Mouse (Mus musculus) forebrain, embryonic 11.5 days (tissue): ENCODE data around the gene Bcl11b. TPM values are rescaled to one million over a fixed set of nuclear protein-coding genes. Genes with fewer than 3 reads are reported as not detected.
A peak's percentile ranks its signal among the peaks of the same experiment; 100 is the strongest.

Experiments used
- ATAC-seq: fragments of 200-750 bp; cut with Nextera tagmentation; replicated peaks from 2 replicates; pipeline ENCODE4 v1.8.0; 2017; ENCODE audit warnings: moderate TSS enrichment; ENCODE audit not compliant: low FRiP score
- DNase-seq: peaks from one replicate; pipeline ENCODE4 v3.0.0-alpha.2; 2017; ENCODE audit warnings: low spot score
- H3K27ac ChIP-seq: fragments of 300-500 bp; sonication (generic); 2 replicates; pipeline ENCODE4 v1.5.1; 2014; ENCODE audit warnings: low read depth, low read length
- H3K27me3 ChIP-seq: fragments of 300-500 bp; sonication (generic); 2 replicates; pipeline ENCODE4 v1.6.1; 2014; ENCODE audit warnings: mild to moderate bottlenecking, low read length, mixed read lengths; ENCODE audit not compliant: control insufficient read depth, insufficient read depth
- H3K36me3 ChIP-seq: fragments of 300-500 bp; sonication (generic); 2 replicates; pipeline ENCODE4 v1.6.1; 2014; ENCODE audit warnings: mild to moderate bottlenecking, low read length, moderate library complexity, mixed read lengths; ENCODE audit not compliant: control insufficient read depth, insufficient read depth
- H3K4me1 ChIP-seq: fragments of 300-500 bp; sonication (generic); replicated peaks from 2 replicates; pipeline ENCODE4 v1.6.1; 2014; ENCODE audit warnings: low read length, mixed read lengths; ENCODE audit not compliant: control insufficient read depth, insufficient read depth
- H3K4me2 ChIP-seq: fragments of 300-500 bp; sonication (generic); 2 replicates; pipeline ENCODE4 v1.6.1; 2014; ENCODE audit warnings: low read depth, mild to moderate bottlenecking, low read length, moderate library complexity, mixed read lengths; ENCODE audit not compliant: severe bottlenecking
- H3K4me3 ChIP-seq: fragments of 300-500 bp; sonication (generic); 2 replicates; pipeline ENCODE4 v1.5.1; 2014; ENCODE audit warnings: low read depth, low read length
- H3K9ac ChIP-seq: fragments of 300-500 bp; sonication (generic); 2 replicates; pipeline ENCODE4 v1.6.1; 2014; ENCODE audit warnings: low read length
- H3K9me3 ChIP-seq: fragments of 300-500 bp; sonication (generic); 2 replicates; pipeline ENCODE4 v1.6.1; 2016; ENCODE audit warnings: low read length, mixed read lengths; ENCODE audit not compliant: control insufficient read depth
- WGBS: fragments of 180-500 bp; shearing (Covaris S2); extraction: QIAGEN DNeasy Blood & Tissue Kit; methylation state at CpG from one replicate; pipeline ENCODE4 v1.1.7; 2014; 5-methylcytosine and 5-hydroxymethylcytosine counted together
- polyA plus RNA-seq: library from polyadenylated mRNA; unstranded; fragments of >200 nt; fragmentation: Nextera tagmentation; extraction: Ambion mirVana; gene quantifications from 2 replicates; pipeline ENCODE4 v1.2.1, GENCODE M21; 2014

Gene Bcl11b
- polyA plus RNA-seq, 1 experiment from 2014 or later, result 19.4 TPM

DNA sequence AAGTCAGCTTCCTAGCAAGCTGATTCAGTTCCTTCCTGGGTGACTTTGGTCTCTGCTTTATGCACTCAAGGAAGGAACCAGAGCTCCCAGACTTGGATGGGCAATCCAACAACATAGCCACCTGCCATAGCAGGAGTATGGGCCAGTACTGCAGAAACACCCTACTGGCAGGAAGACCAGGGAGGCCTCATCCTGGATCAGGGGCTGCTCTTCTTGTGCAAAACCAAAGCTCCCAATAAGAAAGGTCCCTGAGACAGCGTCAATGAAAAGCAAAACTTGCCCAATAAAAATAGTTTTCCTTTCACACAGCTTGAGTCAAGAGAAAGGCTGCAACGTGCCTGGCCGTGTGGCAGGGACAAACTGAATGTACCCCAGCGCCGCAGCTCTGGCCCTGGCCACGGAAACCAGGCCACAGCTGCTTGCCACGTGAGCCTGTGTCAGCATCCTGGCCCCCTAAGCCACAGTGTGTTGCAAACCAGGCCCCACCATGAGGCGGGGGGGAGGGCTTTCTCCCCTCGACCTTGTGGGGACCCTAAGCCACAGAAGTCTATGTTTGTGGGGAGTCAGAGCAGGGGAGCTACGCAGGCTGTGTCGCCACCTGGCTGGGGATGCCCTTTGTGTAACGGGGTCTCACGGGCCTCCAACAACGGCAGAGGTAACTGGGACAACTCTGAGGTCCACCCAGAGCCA is 38.9 kb downstream of the Bcl11b start:
- no peak for DNase-seq
- no peak for ATAC-seq
- Histone ChIP-seq H3K27me3 (no peaks in the 10 kb centered on the region), H3K9ac (no peak overlapping the region), H3K4me2 (no peak overlapping the region), H3K9me3 (no peaks in the 10 kb centered on the region), H3K36me3 (no peaks in the 10 kb centered on the region), H3K27ac (no peak overlapping the region), H3K4me3 (no peak overlapping the region), H3K4me1 (peaks cover 31% of the 10 kb centered on the region)
- 76% methylated on average over 14 of the region's 14 CpGs for WGBS

DNA sequence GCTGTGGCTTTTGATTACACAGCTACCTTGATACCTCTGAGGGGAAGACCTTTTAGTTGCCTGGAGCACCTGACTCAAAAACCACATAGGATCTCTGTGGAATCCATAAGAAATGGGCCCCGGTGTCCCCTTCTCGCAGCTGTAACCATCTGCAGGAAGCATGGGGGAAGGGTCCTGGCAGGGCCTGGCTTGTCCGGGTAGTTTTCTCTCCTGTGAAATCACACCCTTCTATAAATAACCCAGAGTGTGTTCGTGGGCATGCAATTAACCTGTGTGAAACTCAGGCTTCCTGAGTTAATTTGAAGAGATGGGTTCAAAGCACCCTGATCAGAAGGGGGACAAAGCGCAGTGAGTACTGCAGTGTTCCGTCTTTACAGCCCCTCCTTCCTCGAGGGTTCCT is 40.5 kb downstream of the Bcl11b start:
- 54% methylated on average over 7 of the region's 7 CpGs for WGBS
- no peaks in the 10 kb centered on the region for H3K9me3 ChIP-seq
- H3K9ac ChIP-seq, result no peak overlapping the region
- H3K4me1 ChIP-seq, result peaks cover 25% of the 10 kb centered on the region
- DNase-seq (no peak), ATAC-seq (no peak)
- H3K4me3 ChIP-seq, result no peak overlapping the region
- H3K36me3 ChIP-seq, result no peaks in the 10 kb centered on the region; the same call in 1 of the 2 replicates
- H3K27me3 ChIP-seq, result no peaks in the 10 kb centered on the region
- no peak overlapping the region for H3K4me2 ChIP-seq
- H3K27ac ChIP-seq, result peak overlapping the region; percentile 28; the same call in 1 of the 2 replicates

DNA sequence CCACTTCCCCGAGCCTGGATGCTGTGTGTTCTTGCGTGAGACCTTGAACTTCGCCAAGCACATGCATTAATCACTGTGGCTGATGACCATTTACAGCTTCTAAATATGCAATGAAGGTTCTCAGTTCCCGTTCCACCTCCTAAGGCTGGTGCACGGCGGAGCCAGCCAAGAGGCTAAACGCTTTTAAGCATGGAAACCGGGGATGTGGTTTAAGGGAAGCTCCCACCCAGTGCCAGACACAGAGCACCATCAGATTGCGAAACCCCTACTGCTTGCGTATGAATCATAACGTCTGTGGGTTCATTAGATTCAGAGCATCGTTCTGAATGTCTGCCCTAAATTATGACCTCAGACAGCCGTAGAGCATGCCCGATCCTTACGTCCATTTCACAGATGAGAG is 41.6 kb downstream of the Bcl11b start:
- Histone ChIP-seq H3K27me3 (no peaks in the 10 kb centered on the region), H3K9ac (no peak overlapping the region), H3K27ac (no peak overlapping the region), H3K4me2 (no peak overlapping the region), H3K4me3 (no peak overlapping the region), H3K9me3 (no peaks in the 10 kb centered on the region), H3K4me1 (peaks cover 20% of the 10 kb centered on the region), H3K36me3 (no peaks in the 10 kb centered on the region; the same call in 1 of the 2 replicates)
- 85% methylated on average over 15 of the region's 15 CpGs for WGBS
- no peak for ATAC-seq
- no peak for DNase-seq

DNA sequence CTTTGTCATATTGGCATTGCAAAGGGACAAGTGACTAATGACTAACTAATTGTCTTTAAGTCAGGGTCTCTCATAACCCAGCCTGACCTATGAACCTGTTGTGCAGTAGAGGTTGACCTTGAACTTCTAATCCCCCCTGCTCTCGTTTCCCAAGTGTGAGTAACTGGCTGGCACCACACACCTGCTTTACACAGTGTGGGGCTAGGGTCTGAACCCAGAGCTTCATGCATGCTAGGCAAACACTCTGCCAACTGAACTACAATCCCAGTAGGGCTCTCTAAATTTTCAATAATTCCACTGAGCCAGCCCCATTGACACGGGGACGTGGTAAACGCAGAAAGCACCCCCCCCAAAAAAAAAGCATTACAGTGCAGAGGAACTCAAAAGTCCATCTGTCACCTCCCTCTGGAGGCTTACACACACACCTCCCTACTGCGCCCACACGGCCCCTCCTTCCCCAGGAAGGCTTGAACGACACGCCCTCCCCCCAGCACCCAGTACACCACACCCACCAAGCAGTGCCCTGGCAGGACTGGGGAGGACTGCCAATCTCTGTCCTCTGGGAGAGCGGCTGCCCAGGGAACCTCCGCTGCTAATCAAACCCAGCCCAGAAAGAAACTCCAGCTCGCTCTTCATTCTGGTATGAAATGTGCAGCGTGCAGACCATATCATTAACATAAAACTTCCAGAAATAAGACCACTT is 42.5 kb downstream of the Bcl11b start:
- peak overlapping the region; percentile 37; the same call in 1 of the 2 replicates for H3K27ac ChIP-seq
- H3K4me3 ChIP-seq, result no peak overlapping the region
- no peak overlapping the region for H3K9ac ChIP-seq
- no peaks in the 10 kb centered on the region; the same call in 1 of the 2 replicates for H3K36me3 ChIP-seq
- no peaks in the 10 kb centered on the region for H3K27me3 ChIP-seq
- peaks cover 20% of the 10 kb centered on the region for H3K4me1 ChIP-seq
- WGBS, result 69% methylated on average over 12 of the region's 12 CpGs
- H3K9me3 ChIP-seq, result no peaks in the 10 kb centered on the region
- no peak for DNase-seq
- H3K4me2 ChIP-seq, result no peak overlapping the region
- ATAC-seq, result peak; percentile 37; the same call in 1 of the 2 replicates

DNA sequence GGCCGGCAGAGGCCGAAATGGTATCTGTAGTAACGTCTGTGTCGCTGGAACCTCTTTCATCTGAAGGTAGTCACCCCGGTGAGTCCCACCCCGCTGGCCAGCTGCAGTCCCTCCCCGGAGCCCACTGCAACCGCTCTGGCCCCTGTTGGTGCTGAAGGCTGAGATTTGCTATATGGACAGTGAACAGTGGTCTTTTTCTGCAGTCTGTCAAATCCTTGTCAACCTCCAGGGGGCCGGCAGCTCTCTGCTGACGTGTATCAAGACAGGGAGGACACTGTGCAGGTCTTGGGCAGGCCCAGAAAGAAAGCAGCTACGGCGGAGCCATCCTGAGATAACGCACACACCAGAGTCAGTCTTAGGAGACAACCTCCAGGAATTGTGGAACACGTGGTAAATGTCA is 43.0 kb downstream of the Bcl11b start:
- ATAC-seq (0 out of 2 replicates have a peak, but pooled peaks have one; percentile 21), DNase-seq (no peak)
- Histone ChIP-seq H3K4me1 (peaks cover 20% of the 10 kb centered on the region), H3K9me3 (no peaks in the 10 kb centered on the region), H3K4me2 (no peak overlapping the region), H3K36me3 (no peaks in the 10 kb centered on the region; the same call in 1 of the 2 replicates), H3K9ac (no peak overlapping the region), H3K27me3 (no peaks in the 10 kb centered on the region), H3K27ac (peak overlapping the region; percentile 37; the same call in 1 of the 2 replicates), H3K4me3 (no peak overlapping the region)
- 72% methylated on average over 14 of the region's 14 CpGs for WGBS

DNA sequence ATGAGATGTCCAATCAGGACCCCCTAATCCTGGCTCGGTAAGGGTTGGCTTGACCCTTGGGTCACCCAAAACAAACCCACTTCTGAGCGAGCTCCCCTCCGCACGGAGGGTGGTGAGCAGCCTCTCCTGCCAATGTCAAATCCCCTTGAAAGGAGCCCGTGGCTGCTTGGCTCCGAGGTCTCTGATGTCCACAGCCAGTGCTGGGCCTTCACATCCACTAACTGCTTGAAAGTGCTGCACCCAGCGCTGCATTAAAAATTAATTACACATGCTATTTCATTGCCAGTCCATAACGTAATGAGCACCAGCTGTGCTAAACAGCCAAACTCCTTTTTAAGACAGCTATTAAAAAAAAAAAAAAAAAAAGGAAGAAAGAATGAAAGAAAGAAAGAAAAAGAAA is 43.5 kb downstream of the Bcl11b start:
- Histone ChIP-seq H3K9ac (no peak overlapping the region), H3K9me3 (no peaks in the 10 kb centered on the region), H3K4me3 (no peak overlapping the region), H3K4me2 (no peak overlapping the region), H3K36me3 (no peaks in the 10 kb centered on the region; the same call in 1 of the 2 replicates), H3K4me1 (peaks cover 20% of the 10 kb centered on the region), H3K27me3 (no peaks in the 10 kb centered on the region), H3K27ac (0 out of 2 replicates have a peak overlapping the region, but pooled peaks have one; percentile 37)
- ATAC-seq (no peak), DNase-seq (no peak)
- 53% methylated on average over 8 of the region's 8 CpGs for WGBS

DNA sequence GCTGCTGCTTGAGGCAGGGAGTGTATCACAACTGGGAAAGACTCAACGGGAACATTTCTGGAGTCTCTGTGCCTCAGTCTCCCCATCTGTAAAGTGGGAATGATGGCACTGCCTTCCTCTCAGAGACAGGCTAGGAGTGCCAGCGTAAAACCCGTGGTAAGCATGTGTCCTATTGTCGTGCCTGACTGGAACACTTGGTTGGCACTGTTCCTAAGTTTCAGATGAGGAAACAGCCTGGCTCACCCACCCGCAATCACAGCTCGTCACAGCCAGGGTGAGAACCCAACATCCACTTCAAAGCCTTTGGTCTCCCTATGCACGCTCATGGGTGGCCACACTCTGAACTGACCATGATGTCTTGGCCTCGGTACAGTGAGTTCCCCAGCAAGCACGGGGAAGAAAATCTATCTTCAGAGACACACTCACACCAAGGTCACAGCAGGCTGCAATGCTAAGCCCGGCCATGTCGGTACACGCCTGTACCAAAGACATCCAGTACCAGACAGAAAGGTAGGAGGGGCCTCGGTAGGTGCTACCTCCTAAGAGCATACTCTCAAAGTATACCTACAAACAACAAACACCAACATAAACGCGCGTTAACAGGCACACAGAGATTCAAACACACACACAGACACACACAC is 50.2 kb downstream of the Bcl11b start:
- Histone ChIP-seq H3K4me3 (no peak overlapping the region), H3K36me3 (no peaks in the 10 kb centered on the region), H3K4me2 (no peak overlapping the region), H3K9me3 (no peaks in the 10 kb centered on the region), H3K27me3 (no peaks in the 10 kb centered on the region), H3K27ac (no peak overlapping the region), H3K4me1 (0 out of 2 replicates have a peak, but pooled peaks cover 4% of the 10 kb centered on the region), H3K9ac (no peak overlapping the region)
- no peak for DNase-seq
- 92% methylated on average over 16 of the region's 16 CpGs for WGBS
- no peak for ATAC-seq

DNA sequence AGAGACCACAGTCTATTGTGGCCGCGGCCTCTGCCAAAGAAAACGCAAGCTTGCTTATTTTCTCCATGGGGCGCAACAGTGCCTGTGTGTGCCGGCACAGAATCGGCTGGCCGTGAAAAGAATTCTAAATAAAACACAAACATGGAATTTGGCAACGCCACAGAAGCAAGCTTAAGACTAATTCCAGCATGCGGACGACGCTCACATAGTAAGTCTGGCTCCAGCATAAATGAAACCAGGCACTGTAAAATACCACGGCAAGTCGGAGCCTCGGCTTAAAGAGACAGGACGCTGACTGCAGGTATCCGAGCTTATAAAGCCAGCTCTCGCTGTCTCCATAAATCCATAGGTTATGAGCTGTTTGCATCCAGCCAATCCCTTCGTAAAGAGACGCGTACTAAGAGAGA is 51.1 kb downstream of the Bcl11b start:
- H3K4me3 ChIP-seq, result no peak overlapping the region
- no peaks in the 10 kb centered on the region for H3K36me3 ChIP-seq
- ATAC-seq (no peak), DNase-seq (no peak)
- no peaks in the 10 kb centered on the region for H3K27me3 ChIP-seq
- 0 out of 2 replicates have a peak, but pooled peaks cover 4% of the 10 kb centered on the region for H3K4me1 ChIP-seq
- H3K9ac ChIP-seq, result no peak overlapping the region; the same call in 1 of the 2 replicates
- H3K27ac ChIP-seq, result no peak overlapping the region
- WGBS, result 61% methylated on average over 20 of the region's 20 CpGs
- H3K4me2 ChIP-seq, result peak overlapping the region; percentile 27; the same call in 1 of the 2 replicates
- no peaks in the 10 kb centered on the region for H3K9me3 ChIP-seq
